Mouse (Mus musculus): ENCODE results near the gene Vat1l. TPM values are rescaled to one million over a fixed set of nuclear protein-coding genes. Genes with fewer than 3 reads are reported as not detected.

The Vat1l gene
- total RNA-seq, 4 experiments from 2014 or later = 13.5 to 25.7 (median 16.8) TPM

GRCm38 (mm10) chr8:114298253-114298652 is 92.8 kb downstream of the Vat1l start:
- DNase-seq = no peak

GRCm38 (mm10) chr8:114300072-114300471 is 94.7 kb downstream of the Vat1l start:
- no peak for DNase-seq

- no peak for DNase-seq
Measured at GRCm38 (mm10) chr8:114306296-114306695, 100.9 kb downstream of the Vat1l start.

DNA sequence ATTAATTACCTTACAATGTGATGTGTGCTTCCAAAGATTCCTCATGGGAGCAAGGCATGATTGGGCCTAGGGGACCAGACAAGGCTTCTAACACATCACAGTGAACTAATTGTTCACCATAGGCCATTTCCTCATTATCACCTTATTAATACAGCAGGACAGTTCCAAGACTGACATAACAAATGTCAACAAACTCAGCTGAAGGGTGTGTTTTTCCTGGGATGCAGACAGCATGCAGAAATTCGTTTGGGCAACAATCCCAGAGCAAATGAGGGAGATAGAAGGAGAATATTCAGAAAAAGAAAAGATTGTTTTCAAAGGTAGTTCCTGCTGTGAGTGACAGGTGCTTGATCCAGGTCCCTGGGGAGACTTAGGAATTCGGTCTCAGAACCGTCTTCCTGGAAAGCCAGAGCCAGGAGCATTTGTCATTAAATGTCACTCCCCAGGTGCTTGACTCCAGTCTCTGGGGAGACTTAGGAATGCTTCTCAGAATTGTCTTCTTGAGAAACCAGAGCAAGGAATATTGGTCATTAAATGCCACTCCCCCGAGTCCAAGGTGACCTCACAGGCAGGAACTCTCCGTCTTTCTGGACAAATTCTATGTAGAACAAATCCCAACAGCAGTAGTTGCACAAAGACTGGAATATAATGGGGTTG is 109.4 kb downstream of the Vat1l start:
- no peak for DNase-seq

GRCm38 (mm10) chr8:114318161-114318560 is 112.7 kb downstream of the Vat1l start:
- no peak for DNase-seq

DNA sequence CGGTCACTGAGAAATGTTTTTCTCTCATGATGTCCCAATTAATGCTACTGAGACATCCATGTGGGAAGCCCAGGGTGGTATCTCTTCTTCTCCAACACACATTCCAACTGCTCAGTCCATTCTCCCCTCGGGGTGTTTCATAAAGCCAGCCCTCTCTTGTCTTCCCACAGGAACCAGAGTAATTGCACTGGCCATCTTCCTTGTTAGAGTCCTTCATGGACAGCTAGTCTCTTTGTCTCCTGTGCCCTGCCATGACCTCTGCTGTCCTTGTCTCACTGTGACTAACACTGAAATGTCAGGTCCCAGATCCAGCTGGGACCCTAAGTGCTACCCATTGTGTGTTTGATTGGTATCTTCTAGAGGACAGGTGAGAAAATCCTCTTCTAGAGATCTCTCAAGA is 116.7 kb downstream of the Vat1l start:
- no peak for DNase-seq

GRCm38 (mm10) chr8:114331928-114332327 is 126.5 kb downstream of the Vat1l start:
- no peak for DNase-seq

- DNase-seq = no peak
Measured at GRCm38 (mm10) chr8:114332949-114333348, 127.5 kb downstream of the Vat1l start.

- DNase-seq = no peak
Measured at GRCm38 (mm10) chr8:114335721-114336120, 130.3 kb downstream of the Vat1l start.

- no peak for DNase-seq
Measured at GRCm38 (mm10) chr8:114342276-114342675, 136.9 kb downstream of the Vat1l start.

- no peak for DNase-seq
Measured at GRCm38 (mm10) chr8:114344789-114345188, 139.4 kb downstream of the Vat1l start.

DNA sequence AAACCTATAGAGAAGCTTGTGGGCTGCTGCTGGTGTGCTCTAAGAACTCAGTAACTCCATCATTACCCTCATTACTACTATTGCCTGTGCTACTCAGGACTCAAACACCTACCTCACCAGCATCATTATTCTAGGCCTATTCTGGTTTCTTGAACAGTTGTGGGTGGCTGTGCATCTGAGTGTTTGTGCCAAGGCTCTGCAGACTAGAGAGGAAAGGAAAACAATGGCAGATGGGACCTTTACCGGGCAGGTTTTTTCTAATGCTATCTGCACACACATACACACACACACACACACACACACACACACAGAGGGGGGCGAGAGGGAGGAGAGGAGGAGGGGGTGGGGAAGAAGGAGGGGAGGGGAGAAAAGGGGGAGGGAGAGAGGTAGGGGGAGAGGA is 140.6 kb downstream of the Vat1l start:
- no peak for DNase-seq

DNA sequence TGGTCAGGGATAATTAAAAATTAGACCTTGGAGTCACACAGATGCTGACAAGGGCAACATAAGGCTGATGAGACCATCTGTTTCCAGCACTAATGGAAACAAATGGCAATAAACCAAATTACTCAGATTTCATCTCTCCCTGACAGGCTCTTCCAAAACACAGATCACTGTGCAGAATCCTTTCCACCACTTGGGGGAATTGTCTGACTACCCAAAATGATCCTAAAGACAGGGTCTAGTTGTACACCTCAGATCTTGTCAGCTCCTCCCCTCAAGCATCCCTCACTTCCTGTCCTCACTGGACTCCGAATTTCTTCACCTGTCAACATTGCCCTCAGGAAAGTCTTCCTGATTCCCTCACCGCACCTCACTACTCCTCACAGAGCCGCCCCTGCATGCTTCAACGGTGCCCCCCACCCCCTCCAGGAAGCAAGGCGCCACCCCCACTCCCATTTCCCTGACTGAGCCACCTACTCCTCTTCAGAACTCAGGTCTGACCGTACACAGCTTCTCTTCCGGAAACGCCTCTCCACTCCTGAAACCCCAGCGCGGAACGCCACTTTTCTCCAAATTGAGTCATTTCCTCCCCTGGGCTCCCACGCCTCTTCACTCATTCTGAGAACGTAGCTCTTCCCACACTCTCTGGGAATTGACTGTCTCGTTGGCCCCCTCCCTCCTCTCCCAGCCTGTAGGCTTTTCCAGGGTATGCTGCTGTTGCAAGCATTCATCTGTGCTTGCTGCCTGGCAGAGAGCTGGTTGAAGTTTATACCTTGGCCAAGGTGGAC is 146.4 kb downstream of the Vat1l start:
- no peak for DNase-seq

DNA sequence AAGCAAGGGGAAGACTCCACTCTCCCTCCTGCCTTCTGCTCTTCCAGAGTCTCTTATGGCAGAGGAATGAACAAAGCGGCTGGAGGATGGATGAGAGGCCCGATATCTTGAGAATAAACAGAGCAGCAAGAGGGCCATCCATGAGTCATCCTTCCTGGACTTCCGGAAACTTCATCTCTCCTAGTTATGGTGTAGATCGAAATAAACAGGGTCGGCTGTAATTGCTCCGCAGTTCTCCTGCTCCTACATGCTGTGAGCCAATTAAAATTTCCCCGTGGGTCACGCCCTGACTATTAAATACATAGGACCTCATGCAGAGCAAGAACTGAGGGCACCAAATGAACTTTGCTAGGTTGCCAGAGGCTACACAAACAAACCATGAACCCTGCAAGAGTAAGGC is 155.1 kb downstream of the Vat1l start:
- no peak for DNase-seq

DNA sequence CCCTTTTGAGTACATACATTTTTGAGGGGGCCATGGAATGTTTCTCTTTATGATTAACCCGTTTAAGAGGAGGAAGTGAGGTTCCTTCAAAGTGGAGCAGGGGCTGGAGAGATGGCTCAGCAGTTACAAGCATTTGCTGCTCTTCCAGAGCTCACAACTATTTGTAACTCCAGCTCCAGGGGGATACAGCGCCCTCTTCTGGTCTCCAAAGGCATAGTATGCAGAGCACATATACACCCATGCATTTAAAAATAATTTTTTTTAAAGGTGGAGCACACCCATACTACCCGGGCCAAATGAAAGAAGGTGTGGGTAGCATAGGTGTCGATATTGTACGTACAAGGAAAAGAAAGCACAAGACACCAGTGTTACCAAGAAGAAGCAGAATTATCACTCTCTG is 157.8 kb downstream of the Vat1l start:
- no peak for DNase-seq

DNA sequence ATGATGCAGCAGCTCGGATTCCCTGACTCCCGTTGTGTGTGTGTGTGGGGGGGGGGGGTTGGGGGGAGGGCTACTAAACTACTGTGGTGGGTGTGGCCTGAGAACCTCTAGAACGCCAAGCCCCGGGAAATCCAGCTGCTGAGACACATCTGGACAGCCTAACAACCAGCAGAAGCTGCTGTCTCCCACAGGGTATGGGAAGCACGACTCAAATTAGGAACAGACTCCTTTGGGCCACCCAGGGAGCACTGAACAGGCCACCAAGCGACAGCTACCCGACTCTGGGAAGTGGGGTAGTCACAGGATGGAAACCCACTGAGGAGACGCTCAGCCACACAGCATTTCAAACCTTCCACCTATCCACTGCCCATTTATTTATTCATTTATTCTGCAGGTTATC is 158.2 kb downstream of the Vat1l start:
- no peak for DNase-seq

- peak; percentile 44 for DNase-seq
Measured at GRCm38 (mm10) chr8:114369038-114369976, 163.9 kb downstream of the Vat1l start.

GRCm38 (mm10) chr8:114374390-114374789 is 169.0 kb downstream of the Vat1l start:
- DNase-seq = no peak

DNA sequence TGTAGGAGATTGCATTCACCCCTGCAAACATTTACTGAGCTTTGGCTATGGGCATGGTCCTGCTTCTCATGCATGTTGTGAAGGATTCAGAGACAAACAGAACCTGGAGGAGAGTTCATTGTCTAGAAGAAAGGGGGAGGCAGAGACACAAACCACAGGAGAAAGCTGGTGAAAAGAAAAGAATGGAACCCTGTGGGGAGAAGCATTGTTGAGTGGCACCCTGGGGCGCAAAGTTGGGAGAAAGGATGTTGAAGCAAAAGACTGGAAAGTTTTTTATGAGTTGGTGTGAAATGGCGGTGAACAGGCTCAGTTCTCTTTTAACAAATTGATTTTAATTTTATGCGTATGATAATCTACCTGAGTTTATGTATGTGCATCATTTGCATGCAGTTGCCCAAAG is 178.8 kb downstream of the Vat1l start:
- DNase-seq = no peak

DNA sequence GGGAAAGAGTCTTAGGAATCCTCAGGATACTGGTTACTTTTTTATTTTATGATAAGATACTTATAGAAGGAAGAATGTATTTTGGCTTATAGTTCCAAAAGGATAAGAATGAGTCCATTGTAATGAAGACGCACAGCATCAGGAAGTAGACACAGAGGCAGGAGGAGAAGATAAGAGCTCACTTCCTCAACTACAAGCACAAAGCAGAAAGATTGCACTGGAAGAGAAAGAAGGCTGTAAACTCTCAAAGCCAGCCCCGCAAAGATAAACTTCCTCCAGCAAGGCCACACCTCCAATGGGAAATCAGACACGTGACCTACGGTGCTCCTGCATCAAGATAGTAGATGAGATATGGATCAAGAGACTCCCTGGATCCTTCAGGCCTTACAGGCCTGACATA is 182.1 kb downstream of the Vat1l start:
- no peak for DNase-seq

DNA sequence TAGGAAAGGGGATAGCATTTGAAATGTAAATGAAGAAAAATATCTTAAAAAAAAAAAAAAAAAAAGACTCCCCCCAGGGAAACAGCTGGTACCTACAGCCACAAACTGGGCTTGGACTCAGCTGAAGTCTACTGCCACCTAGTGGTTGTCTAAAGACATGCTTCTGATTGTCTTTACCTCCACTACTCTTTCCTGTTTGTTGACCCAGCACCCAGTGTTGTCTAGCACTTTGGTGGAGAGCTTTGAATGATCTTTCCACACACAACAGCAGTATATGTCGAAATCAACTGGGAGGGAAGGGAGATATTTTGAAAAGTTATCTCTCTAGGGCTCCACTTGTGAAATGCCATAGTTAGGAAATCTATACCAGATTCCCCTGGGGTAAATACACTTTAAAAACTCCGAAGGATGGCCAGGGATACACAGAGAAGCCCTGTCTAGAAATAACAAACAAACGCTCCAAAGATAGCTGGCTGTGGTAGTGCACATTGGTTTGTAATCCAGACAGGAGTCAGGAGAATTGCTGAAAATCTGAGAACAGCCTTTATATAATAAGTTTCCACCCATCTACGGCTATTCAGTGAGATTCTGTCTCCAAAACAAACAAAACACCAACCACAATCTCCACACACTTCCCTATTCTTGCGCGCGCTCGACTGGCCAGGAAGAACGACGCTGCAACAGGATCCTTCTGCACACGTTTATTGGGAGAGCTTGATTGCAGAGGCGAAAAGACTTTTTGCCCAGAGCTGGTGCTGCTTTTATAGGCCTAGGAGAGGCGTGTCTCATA is 185.2 kb downstream of the Vat1l start:
- DNase-seq = no peak

DNA sequence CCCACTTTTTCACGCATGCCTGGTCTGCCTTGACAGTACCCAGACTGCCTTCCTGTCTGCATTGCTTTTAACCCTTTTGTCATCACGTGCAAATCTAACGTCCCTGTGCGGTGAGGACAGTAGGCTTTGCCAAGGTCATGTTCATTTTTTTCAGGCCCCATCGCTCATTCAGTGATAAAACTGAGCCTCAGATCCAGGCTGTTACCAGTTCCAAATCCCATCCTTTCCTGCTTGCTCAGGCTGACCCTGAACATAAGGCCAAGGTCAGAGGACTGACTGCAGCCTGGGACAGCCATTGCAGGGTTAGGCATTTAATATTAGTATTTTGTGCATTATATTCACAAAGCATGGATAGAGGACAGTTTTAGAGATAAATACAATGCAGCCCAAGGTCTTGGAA is 192.9 kb downstream of the Vat1l start:
- peak; percentile 25 for DNase-seq
